Mouse (Mus musculus): ENCODE measurements around the gene Col23a1. TPM values are rescaled to one million over a fixed set of nuclear protein-coding genes. Genes with fewer than 3 reads are reported as not detected.

Gene Col23a1
- polyA plus RNA-seq, 1 experiment from 2014 or later, result 10.7 TPM

- no peaks in the 10 kb centered on the region for H3K27me3 ChIP-seq (ENCODE audit: control insufficient read depth, insufficient read depth, low read length)
- no peak for ATAC-seq (ENCODE audit: low FRiP score)
- no peak overlapping the region for H3K4me3 ChIP-seq (replicated peaks; ENCODE audit: low read length)
- no peak for DNase-seq (ENCODE audit: low spot score)
- H3K9me3 ChIP-seq (ENCODE audit: control insufficient read depth, low read length), result no peaks in the 10 kb centered on the region
- H3K9ac ChIP-seq, result no peak overlapping the region
- 96% methylated on average over 13 of the region's 13 CpGs for WGBS
- H3K4me1 ChIP-seq (replicated peaks; ENCODE audit: control insufficient read depth, insufficient read depth, low read length), result peaks cover 8% of the 10 kb centered on the region
- no peak overlapping the region for H3K27ac ChIP-seq
- H3K4me2 ChIP-seq (replicated peaks), result no peak overlapping the region
- peaks cover 51% of the 10 kb centered on the region for H3K36me3 ChIP-seq (replicated peaks; ENCODE audit: control insufficient read depth, insufficient read depth)
Observed at GRCm38 (mm10) chr11:51586411-51586810, 296.7 kb downstream of the Col23a1 start.

- WGBS, result 97% methylated on average over 1 of the region's 1 CpGs
- peaks cover 58% of the 10 kb centered on the region for H3K36me3 ChIP-seq (replicated peaks; ENCODE audit: control insufficient read depth, insufficient read depth)
- H3K4me3 ChIP-seq (replicated peaks; ENCODE audit: low read length), result no peak overlapping the region
- H3K27me3 ChIP-seq (ENCODE audit: control insufficient read depth, insufficient read depth, low read length), result no peaks in the 10 kb centered on the region
- H3K4me2 ChIP-seq (replicated peaks), result no peak overlapping the region
- no peak overlapping the region for H3K27ac ChIP-seq
- no peak for ATAC-seq (ENCODE audit: low FRiP score)
- H3K9me3 ChIP-seq (ENCODE audit: control insufficient read depth, low read length), result no peaks in the 10 kb centered on the region
- DNase-seq (ENCODE audit: low spot score), result no peak
- no peak overlapping the region for H3K9ac ChIP-seq
- peaks cover 8% of the 10 kb centered on the region for H3K4me1 ChIP-seq (replicated peaks; ENCODE audit: control insufficient read depth, insufficient read depth, low read length)
Observed at GRCm38 (mm10) chr11:51587059-51587458, 297.3 kb downstream of the Col23a1 start.

GRCm38 (mm10) chr11:51588833-51589232 lies 299.1 kb downstream of the Col23a1 start:
- H3K36me3 ChIP-seq (replicated peaks; ENCODE audit: control insufficient read depth, insufficient read depth), result peaks cover 75% of the 10 kb centered on the region
- 99% methylated on average over 3 of the region's 3 CpGs for WGBS
- peaks cover 3% of the 10 kb centered on the region for H3K4me1 ChIP-seq (replicated peaks; ENCODE audit: control insufficient read depth, insufficient read depth, low read length)
- no peak overlapping the region for H3K4me3 ChIP-seq (replicated peaks; ENCODE audit: low read length)
- H3K27me3 ChIP-seq (ENCODE audit: control insufficient read depth, insufficient read depth, low read length), result no peaks in the 10 kb centered on the region
- ATAC-seq (ENCODE audit: low FRiP score) (no peak), DNase-seq (ENCODE audit: low spot score) (no peak)
- no peak overlapping the region for H3K4me2 ChIP-seq (replicated peaks)
- H3K9me3 ChIP-seq (ENCODE audit: control insufficient read depth, low read length), result no peaks in the 10 kb centered on the region
- no peak overlapping the region for H3K27ac ChIP-seq
- H3K9ac ChIP-seq, result no peak overlapping the region

GRCm38 (mm10) chr11:51590002-51590401 lies 300.3 kb downstream of the Col23a1 start:
- Histone ChIP-seq H3K27me3 (ENCODE audit: control insufficient read depth, insufficient read depth, low read length) (no peaks in the 10 kb centered on the region), H3K4me2 (replicated peaks) (no peak overlapping the region), H3K4me1 (replicated peaks; ENCODE audit: control insufficient read depth, insufficient read depth, low read length) (no peaks in the 10 kb centered on the region), H3K4me3 (replicated peaks; ENCODE audit: low read length) (no peak overlapping the region), H3K9ac (no peak overlapping the region), H3K27ac (no peak overlapping the region), H3K36me3 (replicated peaks; ENCODE audit: control insufficient read depth, insufficient read depth) (peaks cover 87% of the 10 kb centered on the region), H3K9me3 (ENCODE audit: control insufficient read depth, low read length) (no peaks in the 10 kb centered on the region)
- DNase-seq (ENCODE audit: low spot score), result no peak
- ATAC-seq (ENCODE audit: low FRiP score), result no peak

- Histone ChIP-seq H3K4me2 (replicated peaks) (no peak overlapping the region), H3K27me3 (ENCODE audit: control insufficient read depth, insufficient read depth, low read length) (no peaks in the 10 kb centered on the region), H3K36me3 (replicated peaks; ENCODE audit: control insufficient read depth, insufficient read depth) (peaks cover 99% of the 10 kb centered on the region), H3K4me1 (replicated peaks; ENCODE audit: control insufficient read depth, insufficient read depth, low read length) (no peaks in the 10 kb centered on the region), H3K9ac (no peak overlapping the region), H3K9me3 (ENCODE audit: control insufficient read depth, low read length) (no peaks in the 10 kb centered on the region), H3K27ac (no peak overlapping the region), H3K4me3 (replicated peaks; ENCODE audit: low read length) (no peak overlapping the region)
- 74% methylated on average over 7 of the region's 7 CpGs for WGBS
- DNase-seq (ENCODE audit: low spot score) (no peak), ATAC-seq (ENCODE audit: low FRiP score) (no peak)
Observed at GRCm38 (mm10) chr11:51591168-51591567, 301.4 kb downstream of the Col23a1 start.

GRCm38 (mm10) chr11:51591915-51592314 lies 302.2 kb downstream of the Col23a1 start:
- Histone ChIP-seq H3K27ac (no peak overlapping the region), H3K27me3 (ENCODE audit: control insufficient read depth, insufficient read depth, low read length) (no peaks in the 10 kb centered on the region), H3K4me2 (replicated peaks) (no peak overlapping the region), H3K4me1 (replicated peaks; ENCODE audit: control insufficient read depth, insufficient read depth, low read length) (no peaks in the 10 kb centered on the region), H3K4me3 (replicated peaks; ENCODE audit: low read length) (no peak overlapping the region), H3K9me3 (ENCODE audit: control insufficient read depth, low read length) (no peaks in the 10 kb centered on the region), H3K36me3 (replicated peaks; ENCODE audit: control insufficient read depth, insufficient read depth) (peaks cover 99% of the 10 kb centered on the region), H3K9ac (no peak overlapping the region)
- 95% methylated on average over 7 of the region's 7 CpGs for WGBS
- DNase-seq (ENCODE audit: low spot score) (no peak), ATAC-seq (ENCODE audit: low FRiP score) (no peak)

GRCm38 (mm10) chr11:51593368-51593767 lies 303.6 kb downstream of the Col23a1 start:
- ATAC-seq (ENCODE audit: low FRiP score), result no peak
- H3K4me3 ChIP-seq (replicated peaks; ENCODE audit: low read length), result no peak overlapping the region
- no peaks in the 10 kb centered on the region for H3K4me1 ChIP-seq (replicated peaks; ENCODE audit: control insufficient read depth, insufficient read depth, low read length)
- H3K4me2 ChIP-seq (replicated peaks), result no peak overlapping the region
- H3K9me3 ChIP-seq (ENCODE audit: control insufficient read depth, low read length), result no peaks in the 10 kb centered on the region
- H3K27ac ChIP-seq, result no peak overlapping the region
- H3K36me3 ChIP-seq (replicated peaks; ENCODE audit: control insufficient read depth, insufficient read depth), result peaks cover 99% of the 10 kb centered on the region
- no peak for DNase-seq (ENCODE audit: low spot score)
- H3K9ac ChIP-seq, result no peak overlapping the region
- WGBS, result 94% methylated on average over 4 of the region's 4 CpGs
- H3K27me3 ChIP-seq (ENCODE audit: control insufficient read depth, insufficient read depth, low read length), result no peaks in the 10 kb centered on the region

GRCm38 (mm10) chr11:51593849-51594248 lies 304.1 kb downstream of the Col23a1 start:
- DNase-seq (ENCODE audit: low spot score) (no peak), ATAC-seq (ENCODE audit: low FRiP score) (no peak)
- H3K36me3 ChIP-seq (replicated peaks; ENCODE audit: control insufficient read depth, insufficient read depth), result peaks cover 99% of the 10 kb centered on the region
- no peak overlapping the region for H3K9ac ChIP-seq
- 93% methylated on average over 6 of the region's 6 CpGs for WGBS
- H3K4me3 ChIP-seq (replicated peaks; ENCODE audit: low read length), result no peak overlapping the region
- H3K27ac ChIP-seq, result no peak overlapping the region
- H3K9me3 ChIP-seq (ENCODE audit: control insufficient read depth, low read length), result no peaks in the 10 kb centered on the region
- no peaks in the 10 kb centered on the region for H3K27me3 ChIP-seq (ENCODE audit: control insufficient read depth, insufficient read depth, low read length)
- no peaks in the 10 kb centered on the region for H3K4me1 ChIP-seq (replicated peaks; ENCODE audit: control insufficient read depth, insufficient read depth, low read length)
- no peak overlapping the region for H3K4me2 ChIP-seq (replicated peaks)

GRCm38 (mm10) chr11:51594715-51595350 lies 305.1 kb downstream of the Col23a1 start:
- Histone ChIP-seq H3K9me3 (ENCODE audit: control insufficient read depth, low read length) (no peaks in the 10 kb centered on the region), H3K4me2 (replicated peaks) (no peak overlapping the region), H3K36me3 (replicated peaks; ENCODE audit: control insufficient read depth, insufficient read depth) (peaks cover 99% of the 10 kb centered on the region), H3K9ac (no peak overlapping the region), H3K4me3 (replicated peaks; ENCODE audit: low read length) (no peak overlapping the region), H3K27ac (no peak overlapping the region), H3K4me1 (replicated peaks; ENCODE audit: control insufficient read depth, insufficient read depth, low read length) (no peaks in the 10 kb centered on the region), H3K27me3 (ENCODE audit: control insufficient read depth, insufficient read depth, low read length) (no peaks in the 10 kb centered on the region)
- 81% methylated on average over 3 of the region's 3 CpGs for WGBS
- no peak for ATAC-seq (ENCODE audit: low FRiP score)
- no peak for DNase-seq (ENCODE audit: low spot score)

All from hindbrain, embryonic 14.5 days (tissue).